Mouse (Mus musculus): ENCODE data around the gene Prickle2.

Gene Prickle2

DNA sequence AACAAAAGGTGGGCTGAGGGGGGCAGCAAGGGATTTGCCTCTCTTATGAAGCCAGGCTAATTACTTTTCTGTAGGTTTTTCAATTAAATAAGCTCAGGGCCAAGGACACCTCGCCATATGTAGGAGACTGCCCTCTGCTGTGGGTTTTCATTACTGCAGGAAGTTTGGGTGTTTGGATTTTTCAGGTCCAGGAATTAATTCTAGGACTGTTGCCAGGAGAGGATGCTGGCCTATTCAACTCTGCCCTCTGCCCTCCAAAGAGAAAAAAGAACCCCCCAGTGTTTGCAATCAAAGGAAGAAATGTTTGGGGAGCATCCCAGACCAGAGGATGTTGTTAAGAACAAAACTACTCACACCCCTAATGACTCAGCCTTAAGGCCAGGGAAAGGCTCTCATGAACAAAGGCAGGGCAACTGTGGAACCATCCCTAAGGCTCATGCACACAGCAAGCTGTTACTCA is 40.4 kb downstream of the Prickle2 start:
- peak; percentile 87 for DNase-seq

DNA sequence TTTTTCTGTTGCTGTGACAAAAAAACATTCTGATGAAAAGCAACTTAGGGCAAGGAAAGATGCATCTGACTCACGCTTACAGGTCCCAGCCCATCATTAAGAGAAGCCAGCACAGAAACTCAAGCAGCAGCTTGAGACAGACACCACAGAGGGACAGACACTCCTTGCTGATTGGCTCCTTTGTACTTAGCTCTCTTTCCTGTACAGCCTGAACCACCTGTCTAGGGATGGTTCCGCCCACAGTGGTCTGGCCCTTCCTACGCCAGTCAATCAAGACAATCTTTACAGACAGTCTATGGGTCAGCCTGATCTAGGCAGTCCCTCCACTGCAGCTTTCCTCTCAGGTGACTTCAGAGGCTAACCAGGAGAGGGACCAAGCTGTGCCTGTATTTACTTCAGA is 42.1 kb downstream of the Prickle2 start:
- DNase-seq = no peak

DNA sequence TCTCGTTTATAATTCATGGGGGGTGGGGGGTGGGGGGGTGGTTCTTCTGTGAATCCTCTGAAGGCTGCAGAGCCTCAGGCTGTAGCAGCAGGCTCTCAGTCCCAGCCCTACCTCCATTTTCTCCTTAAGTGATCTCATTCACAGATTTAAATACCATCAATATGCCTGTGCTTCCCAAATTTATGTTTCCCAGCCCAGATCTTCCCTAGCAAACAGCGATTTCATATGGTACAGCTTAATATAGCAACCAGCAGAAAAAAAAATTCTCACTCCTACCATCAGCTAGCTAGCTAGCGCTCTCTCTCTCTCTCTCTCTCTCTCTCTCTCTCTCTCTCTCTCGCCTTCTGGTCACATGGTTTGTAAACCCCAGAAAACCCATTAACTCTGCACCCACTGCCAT is 42.5 kb downstream of the Prickle2 start:
- DNase-seq = no peak

- no peak for DNase-seq
Observed at GRCm38 (mm10) chr6:92649063-92649462, 56.9 kb downstream of the Prickle2 start.

DNA sequence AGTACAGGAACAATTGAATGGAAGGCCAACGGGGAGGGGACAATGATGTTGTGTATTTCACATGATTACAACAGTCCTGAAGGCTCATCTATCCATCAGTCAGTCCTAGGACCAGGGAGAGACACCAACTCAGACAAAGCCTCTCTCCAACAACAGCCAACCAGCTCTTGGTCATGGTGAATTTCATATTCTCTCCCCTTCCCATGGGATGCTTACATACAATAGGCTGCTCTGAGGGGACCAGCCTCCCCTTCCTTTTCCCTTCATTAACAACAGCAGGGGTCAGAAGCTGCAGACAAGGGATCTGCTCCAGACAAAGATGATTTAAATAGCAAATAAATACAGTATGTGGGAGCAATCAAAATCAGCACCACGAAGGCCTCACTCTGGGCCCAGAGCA is 57.4 kb downstream of the Prickle2 start:
- DNase-seq = no peak

GRCm38 (mm10) chr6:92642929-92643328 is 63.0 kb downstream of the Prickle2 start:
- DNase-seq = no peak

DNA sequence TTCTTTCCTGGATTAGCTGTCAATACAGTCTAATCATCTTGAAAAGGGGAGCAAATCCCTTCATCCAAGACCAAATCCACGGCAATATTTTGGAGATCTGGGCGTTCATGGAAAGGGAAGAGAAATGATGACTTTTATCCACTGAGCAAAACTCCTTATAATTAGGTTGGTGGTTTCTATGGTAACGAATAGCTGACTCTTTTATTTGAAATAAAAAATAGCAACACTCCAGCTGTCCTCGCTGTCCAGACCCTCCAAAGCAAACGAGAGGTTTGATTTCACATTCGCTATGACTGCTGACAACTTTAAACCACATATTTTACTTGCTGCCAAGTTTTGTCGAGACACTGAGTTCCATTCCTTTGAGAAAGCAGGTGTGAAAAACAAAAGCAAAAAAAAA is 64.0 kb downstream of the Prickle2 start:
- no peak for DNase-seq

DNA sequence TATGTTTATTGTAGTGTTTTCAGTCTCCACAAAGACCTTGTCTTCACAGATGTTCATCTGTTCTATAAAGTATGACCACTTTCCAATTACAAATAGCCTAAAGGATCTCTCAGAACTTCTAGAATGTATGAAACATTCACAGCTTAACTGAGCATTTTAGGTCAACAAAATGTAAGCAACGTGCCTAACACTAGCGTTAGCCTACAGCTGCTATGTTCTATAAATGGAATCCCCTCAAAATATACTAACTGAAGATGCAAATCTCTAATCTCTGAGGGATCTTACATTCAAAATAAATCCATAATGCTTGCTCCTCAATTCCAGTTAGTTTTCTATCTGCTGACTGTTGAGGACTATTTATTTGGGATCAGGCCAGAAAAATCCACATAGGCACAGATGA is 65.1 kb downstream of the Prickle2 start:
- no peak for DNase-seq

- DNase-seq = no peak
Observed at GRCm38 (mm10) chr6:92636431-92636830, 69.5 kb downstream of the Prickle2 start.

- no peak for DNase-seq
Observed at GRCm38 (mm10) chr6:92634876-92635468, 71.0 kb downstream of the Prickle2 start.

GRCm38 (mm10) chr6:92630991-92631390 is 75.0 kb downstream of the Prickle2 start:
- DNase-seq = no peak

DNA sequence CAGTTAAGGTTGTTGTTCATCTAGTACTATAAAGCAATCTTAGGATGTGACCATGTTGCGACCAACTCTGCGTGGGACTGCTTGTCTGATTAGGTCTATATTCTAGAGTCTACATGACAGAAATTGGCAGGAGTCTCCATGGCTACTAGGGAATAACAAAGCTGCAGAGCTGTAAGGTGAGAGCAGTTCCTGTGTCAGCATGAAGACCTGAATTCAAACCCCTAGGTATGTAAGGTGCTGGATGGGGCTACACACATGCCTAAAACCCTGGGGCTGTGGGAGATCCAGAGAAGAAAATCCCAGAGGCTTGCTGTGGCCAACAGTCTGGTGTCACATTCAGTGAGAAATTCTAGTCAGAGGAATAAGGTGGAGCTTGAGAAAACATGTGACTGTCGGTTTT is 78.2 kb downstream of the Prickle2 start:
- no peak for DNase-seq

DNA sequence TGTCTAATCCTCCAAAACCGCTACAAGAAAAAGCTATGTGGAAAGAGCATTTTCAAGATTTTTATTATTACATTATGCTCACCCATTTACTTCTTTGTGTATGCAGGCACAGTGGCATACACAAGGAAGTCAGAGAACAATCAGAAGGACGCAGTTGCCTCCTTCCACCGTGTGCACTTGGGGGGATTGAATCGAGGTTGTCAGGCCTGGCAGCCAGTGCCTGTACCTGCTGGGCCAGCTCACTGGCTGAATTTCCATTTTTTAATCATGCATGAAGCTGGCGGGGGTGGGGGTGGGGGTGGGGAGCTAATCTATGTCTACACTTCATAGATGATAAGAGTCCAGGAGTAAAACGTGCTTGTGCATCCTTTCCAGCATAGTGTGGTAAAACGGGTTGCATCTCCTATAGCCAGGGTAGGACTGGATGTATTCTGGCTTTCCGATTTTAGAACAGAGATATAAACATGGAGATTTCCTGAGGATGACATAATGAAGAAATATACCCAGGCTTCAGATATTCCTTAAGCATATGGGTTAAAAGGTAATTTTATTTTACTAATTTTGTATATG is 78.8 kb downstream of the Prickle2 start:
- DNase-seq = no peak

DNA sequence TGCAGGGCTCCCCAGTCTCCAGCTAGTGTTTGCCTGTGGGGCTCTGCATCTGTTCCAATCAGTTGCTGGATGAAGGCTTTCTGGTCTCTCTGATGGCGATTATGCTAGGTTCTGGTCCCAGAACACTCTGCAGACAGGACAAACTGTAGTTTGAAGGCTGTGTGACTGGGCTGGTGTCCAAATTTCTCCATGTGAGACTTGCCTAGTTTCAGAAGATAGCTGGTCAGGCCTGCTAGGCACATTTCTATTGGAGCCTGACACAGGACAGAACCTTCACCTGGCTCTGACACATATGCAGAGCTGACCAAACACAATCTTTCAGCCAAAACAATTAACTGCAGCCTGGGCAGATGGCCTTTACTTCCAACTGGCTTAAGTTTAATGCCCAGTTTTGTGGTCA is 80.0 kb downstream of the Prickle2 start:
- no peak for DNase-seq

- DNase-seq = no peak
Observed at GRCm38 (mm10) chr6:92624306-92624705, 81.6 kb downstream of the Prickle2 start.

DNA sequence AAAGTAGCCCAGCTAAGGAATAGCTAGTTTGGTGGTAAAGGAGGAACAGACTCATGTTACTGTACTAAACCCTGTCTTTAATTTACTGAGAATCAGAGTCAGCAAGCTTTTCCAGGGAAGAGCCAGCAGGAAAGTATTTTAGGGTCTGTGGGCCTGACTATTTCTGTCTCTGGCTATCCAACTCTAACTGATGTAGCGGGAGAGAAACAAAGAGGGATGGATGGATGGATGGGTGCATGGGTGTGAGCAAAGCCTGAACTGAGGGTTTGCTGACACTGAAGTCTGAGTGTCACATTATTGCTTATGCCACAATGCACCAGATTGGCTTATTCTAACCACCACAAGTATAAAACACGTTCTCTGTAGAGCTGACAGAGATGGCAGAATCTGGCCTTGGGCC is 88.8 kb downstream of the Prickle2 start:
- DNase-seq = no peak

DNA sequence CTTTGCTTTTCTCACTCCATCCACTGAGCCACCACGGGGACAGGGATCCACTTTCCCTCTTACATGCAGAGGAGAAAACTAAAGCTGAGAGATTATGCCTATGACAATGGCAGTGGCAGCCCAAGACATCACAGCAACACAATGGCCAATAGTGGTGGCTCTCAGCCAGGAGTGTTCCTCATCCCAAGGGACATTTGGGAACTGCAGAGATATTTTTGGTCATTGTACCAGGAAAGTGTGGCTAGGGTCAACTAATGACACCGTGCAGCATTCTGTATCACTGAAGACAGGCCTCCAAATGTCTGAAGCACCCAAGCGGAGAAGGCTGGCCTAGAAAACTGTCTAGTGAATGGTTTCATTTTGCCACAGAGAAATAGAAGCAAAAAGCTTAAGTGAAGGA is 91.2 kb downstream of the Prickle2 start:
- DNase-seq = peak; percentile 26

GRCm38 (mm10) chr6:92612151-92612769 is 93.7 kb downstream of the Prickle2 start:
- peak; percentile 53 for DNase-seq

DNA sequence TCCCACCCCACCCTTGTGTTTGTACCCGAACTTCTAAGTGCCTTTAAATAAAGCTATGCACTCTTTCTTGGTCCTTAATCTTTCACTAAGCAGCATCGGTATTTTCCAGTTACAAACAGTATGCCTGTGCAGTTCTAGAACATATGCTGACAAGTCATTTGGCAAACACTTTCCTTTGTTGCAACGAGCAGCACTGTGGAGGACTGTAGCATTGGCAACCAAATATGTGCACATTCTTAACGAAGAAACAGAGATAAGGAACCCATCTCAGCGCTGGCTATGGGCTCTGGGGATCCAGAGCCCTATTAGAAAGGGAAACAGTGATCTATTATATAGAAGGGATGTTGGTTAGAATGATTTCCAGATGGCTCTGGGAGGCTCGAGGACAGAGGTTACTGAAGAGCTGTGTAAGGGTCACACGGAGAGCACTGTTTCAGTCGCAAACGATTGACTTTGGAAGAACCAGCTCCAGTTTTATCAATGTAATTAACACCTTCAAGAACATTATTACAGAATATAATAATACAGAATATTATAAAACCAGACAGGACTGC is 96.2 kb downstream of the Prickle2 start:
- DNase-seq = no peak

- DNase-seq = no peak
Observed at GRCm38 (mm10) chr6:92609078-92609477, 96.9 kb downstream of the Prickle2 start.

DNA sequence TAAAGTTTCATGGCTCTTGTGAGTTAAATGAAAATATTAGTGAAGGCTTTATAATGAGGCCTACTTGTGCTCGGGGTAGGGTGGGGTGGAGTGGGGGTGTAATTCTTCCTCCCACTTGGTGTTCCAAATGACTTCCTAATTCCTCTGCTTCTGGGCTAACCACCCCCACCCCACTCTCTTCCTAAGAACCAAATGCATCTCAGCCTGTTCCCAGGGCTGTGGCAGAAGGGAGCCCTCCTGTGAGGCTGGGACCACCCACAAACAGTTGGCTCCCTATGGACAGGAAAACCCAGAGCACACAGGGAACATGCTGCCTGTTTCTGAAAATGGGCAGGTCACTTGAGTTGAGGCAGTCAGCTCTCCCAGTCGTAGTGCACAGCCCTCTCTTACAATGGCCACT is 100.8 kb downstream of the Prickle2 start:
- DNase-seq = no peak

DNA sequence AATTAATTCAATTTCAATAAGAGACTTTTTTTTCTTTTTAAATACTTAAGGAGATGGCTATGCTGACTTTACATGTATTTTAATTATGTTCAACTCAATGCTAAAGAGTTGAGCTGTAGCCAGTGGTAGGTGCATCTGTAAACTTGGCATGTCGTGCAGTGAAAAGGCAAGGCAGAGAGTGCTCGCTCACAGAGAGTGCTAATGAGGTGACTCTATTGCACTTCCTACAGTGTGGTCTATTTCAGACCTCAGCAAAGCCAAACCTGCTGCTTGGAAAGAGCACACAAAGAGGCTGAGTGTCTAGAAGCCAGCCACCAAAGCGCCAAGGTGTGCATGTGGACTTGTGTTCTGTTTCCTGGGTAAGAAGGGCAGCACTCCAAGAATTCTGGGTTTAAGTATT is 109.6 kb downstream of the Prickle2 start:
- DNase-seq = no peak

DNA sequence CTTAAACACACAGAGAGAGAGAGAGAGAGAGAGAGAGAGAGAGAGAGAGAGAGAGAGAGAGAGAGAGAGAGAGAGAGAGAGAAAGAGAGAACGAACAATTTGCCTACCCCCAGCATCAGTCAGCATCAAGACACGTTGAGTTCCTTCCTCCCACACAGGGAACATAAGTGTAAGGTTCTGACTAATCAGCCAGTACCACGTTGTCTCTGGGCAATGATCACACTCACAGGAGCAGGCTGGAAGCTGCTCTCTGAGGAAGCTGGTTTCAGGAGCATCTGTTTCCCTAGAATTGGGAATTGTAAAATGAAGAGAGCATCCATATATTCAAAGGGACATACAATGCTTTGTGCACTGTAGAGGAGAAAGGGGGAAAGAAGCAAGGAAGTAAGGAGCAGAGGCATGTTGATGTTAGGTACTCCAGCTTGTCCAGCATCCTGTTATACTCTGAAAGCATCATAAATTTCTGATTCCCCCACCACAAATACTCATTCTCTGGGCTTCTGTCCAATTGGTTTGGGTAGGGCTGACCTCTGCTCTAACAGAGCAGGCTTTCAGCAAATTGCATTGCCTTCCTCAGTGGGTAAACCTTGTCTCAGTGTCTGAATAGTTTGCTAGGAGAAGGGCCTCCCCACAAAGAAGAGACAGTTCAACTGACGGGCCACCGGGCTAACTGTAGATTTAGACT is 116.4 kb downstream of the Prickle2 start:
- no peak for DNase-seq

DNA sequence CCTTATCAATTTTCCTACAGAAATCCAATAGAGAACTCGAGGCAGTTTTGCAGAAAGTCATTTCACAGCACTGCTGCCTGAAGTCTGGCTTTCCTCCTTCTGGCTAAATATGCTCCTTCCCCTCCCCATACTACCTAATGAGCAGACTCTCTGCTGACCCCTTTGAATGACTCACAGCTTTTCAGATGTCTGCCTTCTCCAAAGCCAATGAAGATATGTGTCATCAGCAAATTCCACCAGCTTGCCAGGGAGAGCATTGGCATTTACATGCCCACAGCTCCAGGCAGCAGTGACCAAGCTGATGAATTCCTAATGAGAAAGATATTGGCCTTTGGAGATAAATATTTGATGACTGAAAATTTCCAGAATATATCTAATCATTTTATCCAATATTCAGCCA is 121.9 kb downstream of the Prickle2 start:
- no peak for DNase-seq

Data from kidney, postnatal 14 days (tissue).